Mouse (Mus musculus): ENCODE data around the gene Gm20914.
"Not testable (repeated sequence)": the region's sequence is repeated elsewhere in the genome, so short reads cannot be mapped to it uniquely, and the experiment has no call there.

The Gm20914 gene

GRCm38 (mm10) chrY:5725678-5726077, at the start of gene Gm20914:
Gene Gm20914 (plus strand): TSS chrY:5725978.
- DNase-seq: not testable (repeated sequence)
